Mouse (Mus musculus) kidney, adult 10 weeks (tissue): ENCODE results near the gene Lrp3. TPM values are rescaled to one million over a fixed set of nuclear protein-coding genes. Genes with fewer than 3 reads are reported as not detected.

ENCODE experiments used
- polyA plus RNA-seq: library from polyadenylated mRNA; stranded (reverse); fragments of 350-450 nt; fragmentation: Illumina TruSeq; extraction: RNeasy Lipid Tissue Mini Kit (QIAGEN cat#74804); gene quantifications from one replicate; pipeline ENCODE4 v1.2.3, GENCODE M21; 2014; ENCODE audit warnings: low read depth, low replicate concordance

Lrp3 gene
- polyA plus RNA-seq: 0.36 TPM

DNA sequence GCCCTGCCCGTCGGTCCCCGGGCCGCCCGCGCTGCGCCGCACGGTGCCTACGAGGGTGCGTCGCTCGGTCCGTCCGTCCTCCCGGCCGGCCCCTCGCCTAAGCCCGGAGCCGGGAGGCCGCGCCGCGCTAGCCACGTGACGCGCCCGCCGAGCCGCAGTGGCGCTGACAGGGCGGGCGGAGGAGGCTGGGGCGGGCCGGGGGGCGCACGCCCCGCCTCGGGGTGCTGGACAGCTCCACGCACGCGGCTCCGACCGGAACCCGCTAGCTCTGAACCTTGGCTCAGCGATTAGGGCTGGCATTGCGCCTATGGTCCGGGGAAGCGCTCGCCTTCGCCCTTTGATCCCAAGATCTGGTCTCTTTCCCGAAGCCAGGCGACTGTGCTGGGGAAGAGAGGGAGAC lies at the start of gene Lrp3:
Gene Lrp3 (minus strand): TSS at position 274 of the 400 bp plus-strand sequence.

DNA sequence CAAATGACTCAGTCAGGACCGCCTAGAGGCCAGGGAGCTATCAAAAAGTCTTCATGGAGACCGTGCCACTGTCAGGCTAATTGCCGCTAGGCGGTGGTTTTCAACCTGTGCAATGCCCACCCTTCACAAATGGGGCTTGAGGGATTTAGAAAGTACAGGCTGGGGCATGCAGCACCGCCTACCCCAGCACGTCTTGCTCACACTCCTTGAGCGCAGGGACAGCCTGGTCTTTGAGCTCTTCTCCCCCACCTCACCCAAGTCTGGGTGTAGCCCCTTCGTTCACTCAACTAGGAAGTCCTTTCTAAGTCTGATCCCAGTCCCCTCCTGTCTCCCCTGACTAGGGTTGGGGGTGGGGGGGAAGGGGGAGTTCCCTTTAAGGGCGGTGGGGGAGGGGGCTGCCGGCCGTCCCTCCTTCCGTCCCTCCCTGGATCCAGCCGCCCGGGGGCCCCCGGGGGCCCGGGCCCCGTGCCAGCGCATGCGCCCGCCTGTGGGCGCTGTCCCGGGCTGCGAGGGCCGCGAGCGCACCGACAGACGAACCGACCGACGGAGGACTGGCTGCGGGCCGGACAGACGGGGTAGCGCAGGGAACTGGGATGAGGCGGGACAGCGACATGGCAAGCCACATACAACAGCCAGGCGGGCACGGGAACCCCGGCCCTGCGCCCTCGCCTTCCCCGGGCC lies 29.3 kb downstream of the Lrp3 start, which contains the start of gene Slc7a10:
Gene Slc7a10 (plus strand): TSS at position 497 of the 681 bp plus-strand sequence.

Other genes with a start within 250 kb of the Lrp3 start
- gene Cebpg, start 158.9 kb downstream of the Lrp3 start, polyA plus RNA-seq: 49.4 TPM
- 10.0 TPM for gene Cebpa, start 96.2 kb downstream of the Lrp3 start, polyA plus RNA-seq
- gene Slc7a10, start 29.1 kb downstream of the Lrp3 start, polyA plus RNA-seq: not detected
- gene Gpatch1, start 102.9 kb upstream of the Lrp3 start, polyA plus RNA-seq: 5.5 TPM
- gene Rhpn2, start 118.7 kb upstream of the Lrp3 start, polyA plus RNA-seq: 15.9 TPM
- 4.4 TPM for gene Faap24, start 181.3 kb upstream of the Lrp3 start, polyA plus RNA-seq
- 32.3 TPM for gene Cep89, start 181.5 kb upstream of the Lrp3 start, polyA plus RNA-seq
- gene Slc7a9, start 233.3 kb upstream of the Lrp3 start, polyA plus RNA-seq: 62.5 TPM